Mouse (Mus musculus) forebrain, embryonic 11.5 days (tissue): ENCODE measurements at regions not wholly inside any gene's neighbourhood (a gene's known extent, or its start where the extent isn't known, plus 50 kb on each side); places are given as distances from the start of the nearest gene placed in this dataset.

ENCODE experiments used
- ATAC-seq: fragments of 200-750 bp; cut with Nextera tagmentation; replicated peaks from 2 replicates; pipeline ENCODE4 v1.8.0; 2017; ENCODE audit warnings: moderate TSS enrichment; ENCODE audit not compliant: low FRiP score
- DNase-seq: peaks from one replicate; pipeline ENCODE4 v3.0.0-alpha.2; 2017; ENCODE audit warnings: low spot score
- H3K27ac ChIP-seq: fragments of 300-500 bp; sonication (generic); 2 replicates; pipeline ENCODE4 v1.5.1; 2014; ENCODE audit warnings: low read depth, low read length
- H3K27me3 ChIP-seq: fragments of 300-500 bp; sonication (generic); 2 replicates; pipeline ENCODE4 v1.6.1; 2014; ENCODE audit warnings: mild to moderate bottlenecking, low read length, mixed read lengths; ENCODE audit not compliant: control insufficient read depth, insufficient read depth
- H3K36me3 ChIP-seq: fragments of 300-500 bp; sonication (generic); 2 replicates; pipeline ENCODE4 v1.6.1; 2014; ENCODE audit warnings: mild to moderate bottlenecking, low read length, moderate library complexity, mixed read lengths; ENCODE audit not compliant: control insufficient read depth, insufficient read depth
- H3K4me1 ChIP-seq: fragments of 300-500 bp; sonication (generic); replicated peaks from 2 replicates; pipeline ENCODE4 v1.6.1; 2014; ENCODE audit warnings: low read length, mixed read lengths; ENCODE audit not compliant: control insufficient read depth, insufficient read depth
- H3K4me2 ChIP-seq: fragments of 300-500 bp; sonication (generic); 2 replicates; pipeline ENCODE4 v1.6.1; 2014; ENCODE audit warnings: low read depth, mild to moderate bottlenecking, low read length, moderate library complexity, mixed read lengths; ENCODE audit not compliant: severe bottlenecking
- H3K4me3 ChIP-seq: fragments of 300-500 bp; sonication (generic); 2 replicates; pipeline ENCODE4 v1.5.1; 2014; ENCODE audit warnings: low read depth, low read length
- H3K9ac ChIP-seq: fragments of 300-500 bp; sonication (generic); 2 replicates; pipeline ENCODE4 v1.6.1; 2014; ENCODE audit warnings: low read length
- H3K9me3 ChIP-seq: fragments of 300-500 bp; sonication (generic); 2 replicates; pipeline ENCODE4 v1.6.1; 2016; ENCODE audit warnings: low read length, mixed read lengths; ENCODE audit not compliant: control insufficient read depth
- WGBS: fragments of 180-500 bp; shearing (Covaris S2); extraction: QIAGEN DNeasy Blood & Tissue Kit; methylation state at CpG from one replicate; pipeline ENCODE4 v1.1.7; 2014; 5-methylcytosine and 5-hydroxymethylcytosine counted together

DNA sequence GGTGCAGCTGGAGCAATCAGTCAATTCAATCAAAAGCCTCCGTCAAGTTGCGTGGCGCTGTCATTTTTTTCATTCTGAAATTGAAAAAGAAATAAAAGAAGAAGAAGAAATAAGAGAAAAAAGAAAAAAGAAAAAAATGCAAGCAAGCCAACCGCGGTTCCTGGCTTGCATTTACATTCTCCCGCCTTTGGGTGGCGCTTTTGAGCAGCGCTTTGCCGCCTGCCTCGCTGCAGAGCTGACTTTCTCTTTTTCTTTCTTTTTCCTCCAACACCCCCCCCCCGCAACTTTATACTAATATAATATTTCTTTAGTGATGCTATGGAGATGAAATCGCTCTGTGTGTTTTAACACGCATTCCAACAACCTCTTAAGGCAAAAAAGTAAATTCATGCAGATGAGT lies 269.0 kb upstream of the Zfp507 start:
- Histone ChIP-seq H3K9ac (no peak overlapping the region), H3K27ac (no peak overlapping the region), H3K27me3 (peaks cover 2% of the 10 kb centered on the region; the same call in 1 of the 2 replicates), H3K36me3 (no peaks in the 10 kb centered on the region), H3K4me1 (no peaks in the 10 kb centered on the region; the same call in 1 of the 2 replicates), H3K4me3 (no peak overlapping the region), H3K9me3 (no peaks in the 10 kb centered on the region), H3K4me2 (peak overlapping the region; percentile 12)
- DNase-seq (peak; percentile 67), ATAC-seq (no peak)
- 9% methylated on average over 13 of the region's 13 CpGs for WGBS

DNA sequence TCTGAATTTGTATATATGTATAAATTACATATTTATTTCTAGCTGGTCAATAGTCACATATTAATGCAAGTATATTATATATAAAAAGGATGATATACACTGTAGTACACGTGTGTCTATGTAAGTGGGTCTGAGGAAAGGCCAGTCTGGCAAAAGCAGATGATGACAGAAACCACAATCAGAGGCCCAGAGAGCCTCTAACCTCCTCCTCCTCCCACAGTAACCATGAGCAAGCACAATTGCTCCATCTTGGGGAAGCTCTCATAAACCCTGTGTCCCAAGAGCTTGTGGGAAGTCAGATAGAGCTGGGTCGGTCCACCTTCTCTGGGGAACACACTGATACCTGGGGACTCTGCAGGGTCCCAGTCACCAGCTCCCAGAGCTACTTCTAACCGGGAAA lies 263.9 kb upstream of the Zfp507 start:
- H3K9ac ChIP-seq, result no peak overlapping the region
- H3K36me3 ChIP-seq, result no peaks in the 10 kb centered on the region
- 70% methylated on average over 3 of the region's 3 CpGs for WGBS
- no peak overlapping the region for H3K27ac ChIP-seq
- no peaks in the 10 kb centered on the region for H3K9me3 ChIP-seq
- ATAC-seq, result no peak
- no peaks in the 10 kb centered on the region; the same call in 1 of the 2 replicates for H3K27me3 ChIP-seq
- H3K4me2 ChIP-seq, result no peak overlapping the region
- H3K4me3 ChIP-seq, result no peak overlapping the region
- no peaks in the 10 kb centered on the region; the same call in 1 of the 2 replicates for H3K4me1 ChIP-seq
- DNase-seq, result no peak

DNA sequence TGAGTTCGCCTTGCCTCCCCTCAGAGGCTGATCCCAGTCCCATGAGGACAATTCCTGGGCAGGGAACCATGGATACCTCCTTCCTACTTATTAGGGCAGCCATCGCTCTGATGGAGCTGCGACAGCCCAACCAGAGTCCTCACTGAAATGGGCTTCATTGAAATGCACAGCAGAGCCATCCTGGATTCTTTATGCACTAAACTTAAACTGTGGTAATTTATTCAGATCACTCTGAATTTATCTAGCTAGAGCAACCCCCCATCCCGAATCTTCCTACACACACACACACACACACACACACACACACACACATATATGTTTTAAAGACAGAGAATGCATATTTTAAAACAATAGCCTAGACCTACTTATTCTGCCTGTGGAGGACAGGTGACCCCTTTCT lies 258.9 kb upstream of the Zfp507 start:
- Histone ChIP-seq H3K27ac (no peak overlapping the region), H3K9me3 (no peaks in the 10 kb centered on the region), H3K4me3 (no peak overlapping the region), H3K36me3 (no peaks in the 10 kb centered on the region), H3K4me2 (no peak overlapping the region), H3K4me1 (no peaks in the 10 kb centered on the region; the same call in 1 of the 2 replicates), H3K9ac (no peak overlapping the region), H3K27me3 (no peaks in the 10 kb centered on the region)
- DNase-seq (no peak), ATAC-seq (no peak)
- WGBS, result 92% methylated on average over 4 of the region's 4 CpGs

DNA sequence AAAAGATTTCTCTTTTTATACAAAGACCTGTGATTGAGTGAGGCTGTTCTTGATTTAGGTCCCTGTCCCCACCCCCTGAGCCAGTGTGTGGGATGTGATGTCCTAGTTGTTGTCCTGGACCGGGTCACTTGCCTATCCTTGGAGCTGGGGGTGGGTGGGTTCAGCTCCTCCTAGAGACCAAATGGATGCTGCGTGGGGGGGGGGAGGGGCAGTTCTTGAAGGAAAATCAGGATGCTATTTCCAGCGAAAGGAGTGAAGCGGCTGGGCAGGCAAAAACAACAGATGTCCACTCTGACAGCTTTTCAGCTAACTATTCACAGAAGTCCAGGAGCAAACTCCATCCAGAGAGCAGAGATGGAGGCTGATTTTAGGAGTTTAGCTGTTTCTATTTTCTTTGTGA lies 257.6 kb upstream of the Zfp507 start:
- ATAC-seq, result no peak
- Histone ChIP-seq H3K9ac (no peak overlapping the region), H3K27ac (no peak overlapping the region), H3K27me3 (no peaks in the 10 kb centered on the region), H3K36me3 (no peaks in the 10 kb centered on the region), H3K4me1 (no peaks in the 10 kb centered on the region; the same call in 1 of the 2 replicates), H3K4me3 (no peak overlapping the region), H3K4me2 (no peak overlapping the region), H3K9me3 (no peaks in the 10 kb centered on the region)
- 83% methylated on average over 4 of the region's 4 CpGs for WGBS
- DNase-seq, result no peak

DNA sequence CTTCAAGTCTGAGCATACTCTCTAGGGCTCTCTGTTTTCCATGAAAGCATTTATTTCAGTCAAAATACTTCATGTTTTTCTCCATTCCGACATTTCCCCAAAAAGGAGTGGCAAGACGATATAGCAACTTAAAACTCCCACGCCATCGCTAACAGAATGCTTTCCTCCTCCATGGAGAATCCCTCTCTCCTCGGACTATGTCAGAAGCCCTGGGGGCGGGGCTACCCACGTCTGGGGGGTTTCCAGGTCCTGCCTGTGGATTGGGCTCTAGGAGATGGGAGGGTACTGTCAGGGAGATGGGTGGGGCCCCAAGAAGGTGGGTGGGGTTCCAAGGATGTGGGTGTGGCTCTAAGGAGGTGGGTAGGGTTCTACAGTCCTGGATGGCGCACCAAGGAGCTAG lies 243.2 kb upstream of the Zfp507 start:
- no peaks in the 10 kb centered on the region for H3K36me3 ChIP-seq
- H3K27ac ChIP-seq, result no peak overlapping the region
- no peak overlapping the region for H3K4me2 ChIP-seq
- H3K4me1 ChIP-seq, result no peaks in the 10 kb centered on the region
- no peaks in the 10 kb centered on the region for H3K9me3 ChIP-seq
- WGBS, result 88% methylated on average over 8 of the region's 8 CpGs
- DNase-seq (no peak), ATAC-seq (no peak)
- no peak overlapping the region for H3K9ac ChIP-seq
- no peak overlapping the region for H3K4me3 ChIP-seq
- H3K27me3 ChIP-seq, result no peaks in the 10 kb centered on the region

DNA sequence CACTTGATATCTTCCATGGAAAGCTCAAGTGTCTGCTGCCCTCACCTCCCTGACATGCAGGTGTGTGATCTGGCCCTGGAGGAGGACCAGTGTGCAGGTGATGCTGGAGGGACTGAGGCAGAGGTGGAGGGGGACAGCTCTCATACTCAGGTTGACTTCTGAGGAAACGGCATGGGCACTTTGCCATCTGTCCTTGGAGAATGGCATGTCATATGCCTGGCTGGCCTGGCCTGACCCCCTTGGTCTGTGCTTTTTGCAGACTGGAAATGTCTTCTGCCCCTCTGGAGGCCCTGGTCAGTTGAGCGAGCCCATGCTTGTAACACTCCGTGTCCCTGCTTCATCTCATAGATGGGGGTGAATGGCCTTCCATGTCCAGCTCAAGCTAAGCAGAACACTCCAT lies 229.1 kb upstream of the Zfp507 start:
- Histone ChIP-seq H3K9ac (no peak overlapping the region), H3K27me3 (no peaks in the 10 kb centered on the region), H3K4me2 (no peak overlapping the region), H3K4me1 (no peaks in the 10 kb centered on the region), H3K27ac (no peak overlapping the region), H3K4me3 (no peak overlapping the region), H3K36me3 (no peaks in the 10 kb centered on the region), H3K9me3 (no peaks in the 10 kb centered on the region)
- ATAC-seq (no peak), DNase-seq (no peak)
- WGBS, result 92% methylated on average over 3 of the region's 3 CpGs

DNA sequence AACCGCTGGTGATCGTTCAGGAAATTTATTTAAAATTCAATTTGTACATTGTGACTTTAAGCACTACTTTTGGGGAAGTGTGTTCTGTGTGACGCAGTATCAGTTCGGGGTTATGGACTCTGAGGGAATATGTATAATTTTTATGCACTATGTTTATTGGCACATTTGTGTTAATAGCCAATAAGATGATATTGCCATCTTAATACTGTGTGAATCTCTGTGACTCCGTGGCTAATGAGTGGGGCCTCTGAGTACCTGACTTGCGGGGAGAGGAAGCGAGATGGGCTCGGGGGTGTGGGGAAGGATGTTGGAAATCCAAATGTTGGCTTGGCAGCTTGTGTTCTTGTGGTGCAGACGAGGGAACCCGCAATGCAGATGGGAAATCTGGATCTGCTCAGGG lies 220.2 kb upstream of the Zfp507 start:
- Histone ChIP-seq H3K4me3 (no peak overlapping the region), H3K4me2 (no peak overlapping the region), H3K9ac (no peak overlapping the region), H3K27ac (no peak overlapping the region), H3K4me1 (no peaks in the 10 kb centered on the region), H3K36me3 (no peaks in the 10 kb centered on the region), H3K9me3 (no peaks in the 10 kb centered on the region), H3K27me3 (no peaks in the 10 kb centered on the region)
- 88% methylated on average over 10 of the region's 10 CpGs for WGBS
- DNase-seq, result peak; percentile 17
- ATAC-seq, result no peak

DNA sequence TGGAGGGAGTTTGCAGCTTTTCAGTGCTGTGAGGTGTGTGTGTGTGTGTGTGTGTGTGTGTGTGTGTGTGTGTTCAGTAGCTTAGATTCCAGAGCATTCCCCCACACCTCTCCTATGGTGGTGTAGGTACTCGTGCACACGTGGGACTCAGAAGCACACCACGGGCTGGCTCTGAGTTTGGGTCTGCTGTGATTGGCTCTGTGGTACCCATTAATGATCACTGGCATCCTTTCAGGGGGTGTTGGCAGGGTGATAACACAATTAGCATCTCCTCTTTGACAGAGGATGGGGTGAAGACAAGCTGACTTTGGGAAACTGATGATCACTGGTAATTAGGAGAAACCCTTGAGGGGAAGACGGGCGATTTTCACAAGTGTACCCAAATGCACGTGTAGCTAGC lies 219.7 kb upstream of the Zfp507 start:
- no peaks in the 10 kb centered on the region for H3K36me3 ChIP-seq
- ATAC-seq, result no peak
- no peak overlapping the region for H3K4me3 ChIP-seq
- 87% methylated on average over 6 of the region's 6 CpGs for WGBS
- H3K27me3 ChIP-seq, result no peaks in the 10 kb centered on the region
- H3K4me1 ChIP-seq, result no peaks in the 10 kb centered on the region
- peak; percentile 41 for DNase-seq
- H3K4me2 ChIP-seq, result no peak overlapping the region
- H3K9ac ChIP-seq, result no peak overlapping the region
- H3K9me3 ChIP-seq, result no peaks in the 10 kb centered on the region
- no peak overlapping the region for H3K27ac ChIP-seq

DNA sequence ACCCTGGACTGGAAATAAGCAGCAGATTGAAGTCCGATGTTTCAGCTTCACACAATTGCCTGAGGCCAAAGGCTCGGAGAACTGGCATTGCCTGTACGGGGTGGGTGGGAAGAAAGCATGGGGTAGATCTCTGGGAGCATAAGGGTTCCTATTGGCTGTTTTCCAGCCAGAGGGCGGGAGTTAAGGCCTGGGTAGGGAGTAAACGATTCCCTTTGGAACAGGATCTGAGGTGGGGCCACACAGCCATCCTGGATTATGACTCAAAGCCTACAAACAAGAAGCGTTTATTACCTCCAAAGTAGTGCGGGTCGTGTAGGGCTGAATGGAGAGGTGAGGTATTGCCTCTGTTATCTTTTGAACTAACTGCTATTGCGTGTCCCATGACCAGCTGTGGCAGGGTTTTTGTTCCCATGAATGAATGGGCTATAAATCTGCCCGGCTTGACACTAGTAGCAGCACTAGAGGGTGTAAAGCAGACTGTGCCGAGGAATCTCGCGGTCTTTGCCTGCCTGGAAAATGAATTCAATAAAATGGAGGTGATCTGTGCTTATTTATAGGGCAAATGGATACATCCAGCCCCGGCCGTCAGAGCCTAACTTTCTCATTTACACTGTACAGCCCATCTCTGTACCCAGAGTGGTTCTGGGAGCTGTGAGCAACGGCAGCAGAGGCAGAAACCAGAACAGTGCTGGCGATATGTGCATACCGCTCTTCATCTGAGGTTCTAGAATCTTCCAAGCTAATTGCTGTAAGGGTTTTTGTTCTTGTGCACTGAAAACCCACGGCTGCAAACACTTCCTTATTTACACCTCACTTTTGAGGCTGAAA lies 214.3 kb upstream of the Zfp507 start:
- no peak overlapping the region for H3K4me2 ChIP-seq
- peak; percentile 37 for DNase-seq
- ATAC-seq, result no peak
- H3K27ac ChIP-seq, result no peak overlapping the region
- H3K27me3 ChIP-seq, result no peaks in the 10 kb centered on the region
- no peak overlapping the region for H3K9ac ChIP-seq
- no peaks in the 10 kb centered on the region for H3K9me3 ChIP-seq
- no peak overlapping the region for H3K4me3 ChIP-seq
- no peaks in the 10 kb centered on the region for H3K36me3 ChIP-seq
- WGBS, result 78% methylated on average over 19 of the region's 19 CpGs
- no peaks in the 10 kb centered on the region for H3K4me1 ChIP-seq
